Mouse (Mus musculus) adrenal gland, adult 18-20 months (tissue): ENCODE measurements around the gene Pth2. TPM values are rescaled to one million over a fixed set of nuclear protein-coding genes. Genes with fewer than 3 reads are reported as not detected.

Experiments
- microRNA-seq, 2 experiments: library from miRNA; unstranded; fragments of <30 nt; microRNA quantifications; one replicate each; pipeline ENCODE4 v1.2.0; 2021; ENCODE audit warnings: borderline number of aligned reads in 2 of 2
- total RNA-seq, 2 experiments: library from RNA; stranded (reverse); gene quantifications; 1 replicate in 1 of 2; 2 replicates in 1 of 2; pipeline ENCODE4 v1.2.3; 2021

Gene Pth2
- total RNA-seq, 2 experiments from 2014 or later = not detected

Small RNA genes lying within 50 kb of the gene (microRNA-seq; reads per million reads assigned to microRNA genes)
- gene Mir7055 = 0 reads per million in 2 experiments

Other genes starting within 250 kb of the Pth2 start
- gene Tsks, start 237.8 kb upstream of the Pth2 start, total RNA-seq = not detected
- 10 to 100 TPM in 1 of 2 experiments, 1 to 10 TPM in 1; 9.3 to 12.8 TPM for gene Cpt1c, start 206.1 kb upstream of the Pth2 start, total RNA-seq
- 100 to 1,000 TPM; 203 to 216 TPM for gene Prmt1, start 194.4 kb upstream of the Pth2 start, total RNA-seq
- 100 to 1,000 TPM; 128 to 131 TPM for gene Irf3, start 183.3 kb upstream of the Pth2 start, total RNA-seq
- gene Bcl2l12, start 182.3 kb upstream of the Pth2 start, total RNA-seq = 10 to 100 TPM; 13.9 to 14.2 TPM
- 10 to 100 TPM; 75.1 to 85.9 TPM for gene Scaf1, start 164.6 kb upstream of the Pth2 start, total RNA-seq
- 100 to 1,000 TPM in 1 of 2 experiments, 10 to 100 TPM in 1; 86.9 to 106 TPM for gene Rras, start 163.0 kb upstream of the Pth2 start, total RNA-seq
- 10 to 100 TPM; 30.8 to 45.3 TPM for gene Prr12, start 128.1 kb upstream of the Pth2 start, total RNA-seq
- gene Nosip, start 118.6 kb upstream of the Pth2 start, total RNA-seq = 10 to 100 TPM; 44.3 to 46.8 TPM
- gene Prrg2, start 118.3 kb upstream of the Pth2 start, total RNA-seq = 10 to 100 TPM; 14.9 to 28.3 TPM
- 10 to 100 TPM; 32.0 to 36.4 TPM for gene Rcn3, start 88.8 kb upstream of the Pth2 start, total RNA-seq
- gene Fcgrt, start 77.1 kb upstream of the Pth2 start, total RNA-seq = 100 to 1,000 TPM; 111 to 137 TPM
- 1,000 to 10,000 TPM; 1,173 to 1,310 TPM for gene Rps11, start 56.6 kb upstream of the Pth2 start, total RNA-seq
- gene Rpl13a, start 52.2 kb upstream of the Pth2 start, total RNA-seq = 1,000 to 10,000 TPM; 1,445 to 1,619 TPM
- gene Gm45713, start 44.8 kb upstream of the Pth2 start, total RNA-seq = not detected
- 10 to 100 TPM; 20.6 to 26.8 TPM for gene Flt3l, start 44.6 kb upstream of the Pth2 start, total RNA-seq
- 10 to 100 TPM; 57.3 to 58.6 TPM for gene Pih1d1, start 26.7 kb upstream of the Pth2 start, total RNA-seq
- 10 to 100 TPM; 58.4 to 68.5 TPM for gene Aldh16a1, start 26.4 kb upstream of the Pth2 start, total RNA-seq
- gene Slc17a7, start 17.0 kb upstream of the Pth2 start, total RNA-seq = under 1 TPM; 0.19 to 0.23 TPM
- gene Gfy, start 1.4 kb upstream of the Pth2 start, total RNA-seq = not detected
- under 1 TPM in 1 of 2 experiments, not detected in 1; 0.29 TPM for gene Ccdc155, start 23.9 kb downstream of the Pth2 start, total RNA-seq
- not detected for gene Dkkl1, start 31.2 kb downstream of the Pth2 start, total RNA-seq
- 10 to 100 TPM in 1 of 2 experiments, 1 to 10 TPM in 1; 8.5 to 11.7 TPM for gene Tead2, start 34.8 kb downstream of the Pth2 start, total RNA-seq
- 1 to 10 TPM; 4.0 to 7.4 TPM for gene Cd37, start 58.1 kb downstream of the Pth2 start, total RNA-seq
- not detected for gene Slc6a16, start 60.1 kb downstream of the Pth2 start, total RNA-seq
- gene Slc6a21, start 96.5 kb downstream of the Pth2 start, total RNA-seq = under 1 TPM in 1 of 2 experiments, not detected in 1; 0.19 TPM
- gene Trpm4, start 152.8 kb downstream of the Pth2 start, total RNA-seq = 10 to 100 TPM in 1 of 2 experiments, 1 to 10 TPM in 1; 7.8 to 11.0 TPM
- under 1 TPM; 0.17 to 0.83 TPM for gene Hrc, start 154.3 kb downstream of the Pth2 start, total RNA-seq
- 1 to 10 TPM; 1.7 to 3.2 TPM for gene Ppfia3, start 186.0 kb downstream of the Pth2 start, total RNA-seq
- 1 to 10 TPM; 1.3 to 1.7 TPM for gene Lin7b, start 189.6 kb downstream of the Pth2 start, total RNA-seq
- gene Snrnp70, start 214.7 kb downstream of the Pth2 start, total RNA-seq = 100 to 1,000 TPM; 262 to 325 TPM
- gene Kcna7, start 224.7 kb downstream of the Pth2 start, total RNA-seq = not detected
- under 1 TPM; 0.17 to 0.45 TPM for gene Ntf5, start 232.7 kb downstream of the Pth2 start, total RNA-seq
- gene Lhb, start 239.8 kb downstream of the Pth2 start, total RNA-seq = not detected